Mouse (Mus musculus): ENCODE measurements around the gene Crebzf. TPM values are rescaled to one million over a fixed set of nuclear protein-coding genes. Genes with fewer than 3 reads are reported as not detected.

Gene Crebzf
- polyA plus RNA-seq, 1 experiment from 2014 or later, result 19.0 TPM

DNA sequence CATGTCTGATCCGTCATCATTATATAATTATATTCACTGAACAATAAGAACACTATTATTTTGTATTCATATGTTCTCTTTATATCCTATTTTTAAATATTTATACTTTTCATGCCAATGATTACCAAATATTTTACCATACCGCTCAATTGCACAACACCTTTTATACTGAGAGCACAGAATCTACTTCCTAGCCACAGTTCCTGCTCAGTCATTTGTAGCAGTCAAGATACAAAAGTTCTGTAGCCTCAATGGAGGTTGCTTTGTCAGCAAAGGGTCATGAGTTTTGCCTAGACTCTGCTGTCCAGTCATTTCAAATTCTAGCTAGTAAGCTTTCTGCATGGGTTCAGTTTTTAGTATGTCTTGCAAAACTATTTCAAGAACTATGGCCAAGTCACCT, 40.1 kb downstream of the Crebzf start:
- ATAC-seq (ENCODE audit: extremely low read depth, insufficient number of reproducible peaks, low FRiP score, low TSS enrichment), result no peak
- peaks cover 3% of the 10 kb centered on the region for H3K27me3 ChIP-seq (replicated peaks)
- 81% methylated on average over 2 of the region's 2 CpGs for WGBS
- H3K9me3 ChIP-seq, result no peaks in the 10 kb centered on the region
- H3K4me1 ChIP-seq, result no peaks in the 10 kb centered on the region
- H3K9ac ChIP-seq, result no peak overlapping the region
- H3K27ac ChIP-seq (replicated peaks), result no peak overlapping the region
- no peaks in the 10 kb centered on the region for H3K36me3 ChIP-seq
- no peak overlapping the region for H3K4me3 ChIP-seq
- H3K4me2 ChIP-seq, result no peak overlapping the region

Other genes with a start within 250 kb of the Crebzf start
- gene Ccdc83, start 177.0 kb upstream of the Crebzf start, polyA plus RNA-seq (2015; fragmentation: Nextera tagmentation; extraction: Ambion mirVana), result not detected in 2 replicates
- 7.8 and 7.9 TPM in 2 replicates for gene Sytl2, start 140.5 kb upstream of the Crebzf start, polyA plus RNA-seq (2015; fragmentation: Nextera tagmentation; extraction: Ambion mirVana)
- gene Ccdc89, start 16.2 kb upstream of the Crebzf start, polyA plus RNA-seq (2015; fragmentation: Nextera tagmentation; extraction: Ambion mirVana), result 0.72 and 1.0 TPM in 2 replicates
- gene Tmem126a, start 14.5 kb downstream of the Crebzf start, polyA plus RNA-seq (2015; fragmentation: Nextera tagmentation; extraction: Ambion mirVana), result 105 and 119 TPM in 2 replicates
- 29.2 and 32.1 TPM in 2 replicates for gene Tmem126b, start 33.3 kb downstream of the Crebzf start, polyA plus RNA-seq (2015; fragmentation: Nextera tagmentation; extraction: Ambion mirVana)
- 7.2 and 10.8 TPM in 2 replicates for gene Dlg2, start 33.9 kb downstream of the Crebzf start, polyA plus RNA-seq (2015; fragmentation: Nextera tagmentation; extraction: Ambion mirVana)

Data from heart, embryonic 13.5 days (tissue).